Mouse (Mus musculus) neutrophil, adult 5-6 weeks (primary cell): ENCODE data around the gene Sppl3. TPM values are rescaled to one million over a fixed set of nuclear protein-coding genes. Genes with fewer than 3 reads are reported as not detected.
A peak's percentile ranks its signal among the peaks of the same experiment; 100 is the strongest.
"Not testable (repeated sequence)": the region's sequence is repeated elsewhere in the genome, so short reads cannot be mapped to it uniquely, and the experiment has no call there.

Source experiments
- ATAC-seq: fragments of 151-379, 151-347 bp; 2 replicates; pipeline ENCODE4 v1.8.0; 2017; ENCODE audit warnings: mild to moderate bottlenecking, moderate TSS enrichment; ENCODE audit not compliant: insufficient number of reproducible peaks, poor library complexity, low FRiP score, severe bottlenecking; ENCODE audit errors: extremely low read depth
- total RNA-seq: library from RNA; stranded (forward); fragments of 200-1000 nt; gene quantifications from 2 replicates; pipeline ENCODE4 v1.2.3, GENCODE M21; 2017

Sppl3 gene
- total RNA-seq, 1 experiment from 2014 or later, result 34.7 TPM

DNA sequence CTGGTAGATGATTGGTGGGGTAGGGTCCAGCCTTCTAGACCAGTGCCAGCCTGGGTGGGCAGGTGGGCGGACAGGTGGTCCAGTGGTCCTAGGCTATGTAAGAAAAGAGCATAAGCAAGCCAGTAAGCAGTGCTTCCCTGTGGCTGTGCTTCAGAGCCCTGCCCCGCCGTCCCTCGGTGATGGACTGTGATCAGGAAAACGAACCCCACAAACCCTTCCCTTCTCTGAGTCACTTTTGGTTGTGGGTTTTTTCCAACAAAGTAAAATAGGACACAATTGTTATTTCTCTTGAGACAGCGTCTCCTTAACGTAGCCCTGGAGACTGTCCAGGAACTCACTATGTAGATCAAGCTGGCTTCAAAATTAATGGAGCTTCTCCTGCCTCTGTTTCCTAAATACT lies 52.5 kb downstream of the Sppl3 start:
- ATAC-seq, result no peak

DNA sequence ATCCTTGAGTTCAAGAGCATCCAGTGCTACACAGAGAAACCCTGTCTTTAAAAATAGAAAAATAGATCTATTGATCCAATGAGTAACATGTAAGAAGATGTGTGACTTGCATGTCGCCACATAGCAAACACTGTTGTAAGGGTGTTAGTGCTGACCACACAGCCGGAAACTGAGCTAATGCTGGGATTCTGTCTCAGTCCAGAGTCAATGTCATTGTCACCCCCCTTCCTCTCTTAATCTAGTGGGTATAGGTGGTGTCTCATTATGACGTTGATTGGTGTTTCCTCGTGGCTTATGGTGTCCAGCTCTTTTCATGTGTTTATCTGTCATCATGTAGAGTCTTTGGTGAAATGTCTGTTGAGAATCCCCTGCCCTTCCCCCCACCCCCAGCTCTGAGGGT lies 55.3 kb downstream of the Sppl3 start:
- ATAC-seq, result no peak

DNA sequence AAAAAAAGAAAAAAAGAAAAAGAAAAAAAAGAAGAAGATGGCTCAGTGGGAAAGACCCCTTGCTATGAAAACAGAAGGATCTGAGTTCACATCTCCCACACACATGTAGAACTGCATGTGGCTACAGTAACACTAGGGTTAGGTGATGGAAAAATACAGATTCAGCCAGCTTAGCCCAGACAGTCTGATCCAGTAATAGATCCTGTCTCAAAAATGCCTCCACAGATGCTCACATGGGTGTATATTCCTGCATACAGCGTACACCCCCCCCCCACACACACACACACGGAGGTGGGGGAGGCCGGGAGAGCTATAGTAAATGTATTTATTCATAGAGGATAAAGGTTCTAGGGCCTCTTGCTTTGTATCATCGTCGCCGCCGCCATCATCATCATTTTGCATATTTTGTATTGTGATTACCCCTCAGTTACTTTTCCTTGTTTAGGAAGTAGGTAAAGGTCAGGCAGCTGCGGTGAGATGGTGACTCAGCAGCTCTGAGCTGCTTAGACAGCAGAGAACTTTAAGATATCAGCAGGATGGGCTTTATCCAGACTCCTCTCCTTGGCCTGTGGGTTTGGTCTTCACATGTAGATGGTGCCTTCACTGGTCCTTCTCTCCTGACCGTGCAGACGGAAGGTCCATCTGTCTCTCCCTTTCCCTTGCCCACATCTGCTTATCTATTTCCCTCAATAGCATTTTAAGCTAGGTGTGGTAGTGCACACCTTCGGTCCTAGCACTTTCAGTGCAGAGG lies 57.9 kb downstream of the Sppl3 start:
- ATAC-seq, result no peak

DNA sequence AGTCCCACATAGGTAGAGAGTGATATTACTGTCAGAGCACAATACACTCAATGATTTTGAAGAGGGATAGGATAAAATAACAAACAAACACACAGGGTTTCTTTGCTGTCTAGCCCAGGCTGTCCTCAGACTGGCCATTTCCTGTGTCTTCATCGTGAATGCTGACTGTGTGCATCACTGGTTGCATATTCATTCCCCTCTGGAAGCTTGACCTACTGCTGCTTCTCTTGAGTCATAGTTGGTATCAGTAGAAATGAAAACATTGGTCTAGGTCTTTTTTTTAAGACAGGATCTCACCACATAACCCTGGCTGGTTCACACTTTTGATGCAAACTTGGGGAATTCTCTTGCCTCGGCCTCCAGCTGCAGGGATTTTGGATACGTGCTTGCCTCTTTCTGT lies 58.7 kb downstream of the Sppl3 start:
- no peak for ATAC-seq

DNA sequence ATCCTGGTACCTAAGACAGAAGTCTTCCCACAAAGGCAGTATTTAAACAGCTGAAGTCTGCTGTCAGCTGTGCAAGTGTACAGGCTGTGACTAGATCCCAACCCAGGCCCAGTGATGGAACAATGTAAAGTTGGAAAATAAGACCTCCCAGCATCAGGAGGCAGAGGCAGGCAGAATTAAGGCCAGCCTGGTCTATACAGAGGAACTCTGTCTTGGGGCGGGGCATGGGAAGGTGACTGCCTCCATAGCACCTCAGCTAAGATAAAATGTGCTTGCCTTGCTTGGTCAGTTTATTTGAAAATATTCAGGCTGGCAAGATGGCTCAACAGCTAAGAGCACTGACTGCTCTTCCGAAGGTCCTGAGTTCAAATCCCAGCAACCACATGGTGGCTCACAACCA lies 59.5 kb downstream of the Sppl3 start:
- ATAC-seq, result no peak

DNA sequence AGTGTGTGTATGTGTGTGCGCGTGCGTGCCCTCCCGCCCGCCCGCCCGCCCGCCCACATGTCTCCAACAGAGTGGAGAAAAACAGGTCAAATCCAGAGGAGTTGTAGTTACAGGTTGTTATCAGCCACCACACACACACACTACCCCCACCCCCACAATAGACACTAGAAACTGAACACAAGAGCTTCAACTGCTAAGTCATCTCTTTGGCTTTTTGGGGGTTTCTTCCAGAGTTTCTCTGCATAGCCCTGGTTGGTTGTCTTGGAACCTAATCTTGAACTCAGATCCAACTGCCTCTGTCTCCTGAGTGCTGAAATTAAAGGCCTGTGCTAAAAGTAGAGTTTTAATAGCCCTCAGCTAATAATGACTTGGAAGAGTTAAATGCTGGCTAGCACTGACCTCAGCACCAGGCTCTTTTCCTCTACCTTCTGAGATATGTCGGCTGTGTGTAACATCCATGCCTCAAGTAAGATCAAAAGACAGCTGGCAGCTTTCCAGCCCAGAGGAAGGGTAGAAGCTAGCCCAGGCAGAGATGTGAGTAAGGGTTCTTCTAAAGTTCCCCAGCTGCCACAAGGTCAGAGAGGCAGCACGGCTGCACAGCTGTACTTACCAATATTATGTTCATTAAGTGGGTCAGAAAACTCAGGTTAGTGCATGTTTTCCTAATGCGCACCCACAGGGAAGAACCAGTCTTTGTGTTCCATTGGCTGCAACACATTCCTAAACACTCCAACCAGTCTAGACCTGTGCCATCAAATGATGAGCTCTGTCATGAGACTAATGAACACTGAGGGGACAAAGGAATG lies 60.4 kb downstream of the Sppl3 start:
- ATAC-seq, result no peak

DNA sequence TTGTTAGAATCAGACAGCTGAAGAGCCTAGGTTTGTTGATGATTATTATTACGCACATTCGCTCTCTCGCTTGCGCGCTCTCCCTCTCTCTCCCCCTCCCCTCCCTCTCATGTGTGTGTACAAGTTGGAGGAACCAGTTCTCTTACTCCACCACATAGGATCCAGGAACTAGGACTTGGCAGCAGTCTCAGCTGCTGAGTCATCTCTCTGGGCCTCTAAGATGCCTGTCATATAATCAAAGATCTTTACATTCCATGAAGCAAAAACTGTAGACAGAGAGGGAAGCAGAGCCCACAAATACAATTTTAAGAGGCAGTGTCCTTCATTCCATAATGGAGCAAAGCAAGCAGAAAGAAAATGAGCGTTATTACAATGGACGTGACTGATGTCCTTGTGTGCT lies 61.2 kb downstream of the Sppl3 start:
- peak; percentile 34; the same call in 1 of the 2 replicates for ATAC-seq

DNA sequence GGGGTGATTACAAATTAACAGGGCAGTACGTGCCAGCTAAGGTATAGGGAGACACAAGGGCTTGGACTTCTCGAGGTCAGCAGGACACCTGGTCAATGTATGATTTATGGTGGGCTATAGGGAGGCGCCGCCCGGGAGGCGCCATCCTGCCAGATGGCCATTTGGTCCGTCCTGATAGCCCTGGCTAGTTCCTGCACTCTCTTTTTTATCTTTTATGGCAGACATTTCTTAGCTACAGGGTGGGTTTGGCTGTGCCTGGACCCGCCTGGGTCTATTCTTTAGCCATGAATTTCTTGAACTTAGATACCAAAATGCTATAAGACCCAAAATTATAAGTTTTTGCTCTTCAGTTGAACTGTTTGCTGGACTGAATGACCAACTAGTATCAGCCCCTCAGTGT lies 62.4 kb downstream of the Sppl3 start:
- ATAC-seq, result not testable (repeated sequence)

DNA sequence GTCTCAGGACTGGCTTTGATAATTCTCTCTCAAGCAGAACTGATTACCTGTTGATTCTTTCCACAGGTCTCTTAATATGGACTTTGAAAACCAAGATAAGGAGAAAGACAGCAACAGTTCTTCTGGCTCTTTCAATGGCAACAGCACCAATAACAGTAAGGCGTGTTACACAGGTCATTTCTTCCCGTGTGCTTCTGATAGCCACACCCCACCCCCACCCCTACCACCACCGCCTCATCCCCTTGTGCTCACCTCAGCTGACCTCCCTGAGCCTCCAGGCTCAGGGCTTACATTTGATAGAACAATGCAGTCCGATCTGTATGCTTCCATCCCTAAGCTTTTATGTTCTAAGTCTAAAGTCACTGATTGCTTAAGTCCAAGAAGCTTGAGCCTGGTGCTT lies 63.8 kb downstream of the Sppl3 start:
- no peak for ATAC-seq

DNA sequence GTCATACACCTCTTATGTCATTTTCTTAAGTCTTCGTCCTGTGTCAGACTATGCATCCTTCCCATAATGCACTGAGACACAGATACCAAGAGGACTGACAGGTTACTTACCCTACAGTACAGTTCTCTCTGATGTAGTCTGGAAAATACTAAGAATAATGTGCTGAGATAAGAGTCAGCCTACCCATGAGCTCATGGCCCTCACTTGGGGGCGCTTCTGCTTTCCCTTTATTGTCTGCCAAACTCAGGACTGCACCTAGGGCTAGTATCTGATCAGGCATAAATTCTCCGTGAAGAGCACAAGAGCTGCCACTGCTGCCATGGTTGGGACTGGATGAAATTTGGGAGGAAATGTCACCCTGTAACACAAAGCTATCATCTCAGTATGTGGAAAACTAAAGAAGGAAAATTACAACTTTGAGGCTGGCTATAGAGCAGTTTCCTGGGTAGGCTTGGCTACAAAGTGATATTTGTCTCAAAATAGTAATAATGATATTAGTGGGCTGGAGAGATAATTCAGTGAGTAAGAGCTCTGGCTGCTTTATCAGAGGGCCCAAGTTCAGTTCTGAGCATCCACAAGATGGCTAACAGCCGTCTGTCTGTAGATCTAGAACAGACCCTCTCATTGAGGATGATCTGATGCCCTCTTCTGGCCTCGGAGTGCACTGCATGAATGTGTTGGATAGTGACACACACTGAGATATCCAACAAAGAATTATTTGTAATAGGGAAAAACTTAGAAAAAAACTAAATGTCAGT lies 65.4 kb downstream of the Sppl3 start:
- ATAC-seq, result peak; percentile 74

DNA sequence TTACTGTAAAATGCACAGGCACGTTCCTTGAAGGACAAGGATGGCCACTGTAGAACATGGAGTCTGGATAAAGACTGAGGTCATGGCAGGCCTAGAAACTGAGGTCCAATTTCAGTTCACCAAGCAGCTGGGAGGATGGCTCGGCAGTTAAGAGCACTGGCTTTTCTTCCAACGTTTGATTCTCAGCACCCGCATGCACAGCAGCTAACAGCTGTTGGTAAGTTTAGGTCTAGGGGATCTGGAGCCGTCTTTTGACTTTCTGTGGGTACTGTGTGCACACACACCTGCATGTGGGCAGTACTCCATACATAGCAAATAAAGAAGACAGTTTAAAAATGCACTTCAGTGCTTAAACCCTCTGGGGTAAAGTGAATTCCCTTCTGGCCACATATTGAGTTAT lies 70.7 kb downstream of the Sppl3 start:
- no peak for ATAC-seq

DNA sequence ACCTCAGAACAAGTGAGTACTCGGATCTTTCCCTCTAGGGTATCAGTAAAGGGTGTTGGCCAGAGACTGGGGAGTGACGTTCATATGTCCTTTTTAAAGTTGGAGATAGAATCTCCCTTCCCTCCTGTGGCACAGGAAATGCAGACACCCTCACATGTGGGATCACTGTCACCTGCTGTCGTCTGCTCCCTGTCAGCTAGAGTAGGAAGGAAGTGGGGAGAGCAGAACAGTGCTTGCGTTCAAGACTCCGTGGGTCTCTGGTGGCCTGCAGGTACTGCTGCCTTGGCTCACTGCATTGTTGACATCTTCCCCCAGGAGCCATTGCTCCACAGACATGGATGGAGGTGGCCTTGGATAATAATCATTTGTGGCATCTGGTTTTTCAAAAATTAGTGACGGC lies 72.6 kb downstream of the Sppl3 start:
- no peak for ATAC-seq

DNA sequence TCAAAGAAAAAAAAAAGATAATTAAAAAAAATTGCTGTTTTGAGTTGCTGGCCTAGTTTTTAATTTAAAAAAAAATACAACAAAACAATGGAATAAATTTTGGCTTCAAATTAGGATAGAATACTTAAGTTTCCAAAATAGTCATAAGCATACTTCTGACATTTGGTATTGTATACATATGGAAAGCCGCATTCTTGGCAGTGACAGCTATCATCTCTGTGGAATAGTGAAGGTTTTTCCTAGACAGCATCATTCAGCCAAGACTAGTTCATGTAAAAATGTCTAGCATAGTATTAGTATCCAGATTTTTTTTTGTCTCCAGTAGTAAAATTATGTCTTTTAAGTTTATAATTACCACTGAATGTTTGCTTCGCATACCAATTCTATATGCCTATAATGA lies 74.7 kb downstream of the Sppl3 start:
- no peak for ATAC-seq

DNA sequence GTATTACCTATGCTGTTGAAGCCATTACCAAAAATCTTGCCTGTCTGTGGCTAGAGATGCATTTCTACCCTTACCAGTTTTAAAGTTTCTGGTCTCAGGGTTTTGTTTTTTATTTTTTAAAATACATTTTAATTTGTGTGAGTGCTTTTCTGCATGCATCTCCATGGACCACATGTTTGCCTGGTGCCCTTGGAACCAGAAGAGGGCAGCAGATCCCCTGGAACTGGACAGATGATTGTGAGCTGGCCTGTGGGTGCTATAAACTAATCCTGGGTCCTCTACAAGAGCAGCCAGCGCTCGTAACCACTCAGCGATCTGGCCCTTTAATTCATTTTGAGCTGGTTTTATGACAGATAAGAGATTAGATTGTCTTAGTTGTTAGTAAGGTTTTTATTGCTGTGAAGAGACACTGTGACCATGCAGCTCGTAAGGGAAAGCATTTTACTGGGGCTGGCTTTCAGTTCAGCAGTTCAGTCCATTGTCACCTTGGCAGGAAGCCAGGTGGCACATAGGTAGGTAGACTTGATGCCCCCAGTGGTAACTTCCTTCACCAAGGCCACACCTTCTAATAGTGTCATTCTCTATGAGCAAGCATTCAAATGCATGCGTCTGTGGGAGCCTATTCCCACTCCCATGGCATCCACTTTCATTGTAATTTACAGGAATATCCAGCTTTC lies 78.8 kb downstream of the Sppl3 start:
- ATAC-seq, result no peak

DNA sequence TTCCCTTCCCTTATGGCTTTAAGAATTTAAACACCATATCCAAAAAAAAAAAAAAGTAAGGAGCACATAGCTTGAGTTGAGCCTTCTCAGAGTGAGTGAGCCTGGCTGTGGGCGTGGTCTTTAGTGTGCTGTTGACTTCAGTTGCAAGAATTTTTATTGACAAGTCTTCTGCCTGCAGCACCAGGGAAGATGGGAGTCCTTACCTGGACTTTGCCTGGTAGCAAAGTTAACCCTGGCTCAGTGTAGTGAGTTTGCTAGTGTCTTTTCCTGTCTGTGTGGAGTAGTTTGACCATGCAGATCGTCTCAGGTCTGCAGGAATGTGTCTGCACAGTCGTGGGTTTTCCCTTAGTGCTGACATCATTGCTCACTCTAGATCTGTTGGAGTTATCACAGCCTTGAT lies 80.1 kb downstream of the Sppl3 start:
- no peak for ATAC-seq

DNA sequence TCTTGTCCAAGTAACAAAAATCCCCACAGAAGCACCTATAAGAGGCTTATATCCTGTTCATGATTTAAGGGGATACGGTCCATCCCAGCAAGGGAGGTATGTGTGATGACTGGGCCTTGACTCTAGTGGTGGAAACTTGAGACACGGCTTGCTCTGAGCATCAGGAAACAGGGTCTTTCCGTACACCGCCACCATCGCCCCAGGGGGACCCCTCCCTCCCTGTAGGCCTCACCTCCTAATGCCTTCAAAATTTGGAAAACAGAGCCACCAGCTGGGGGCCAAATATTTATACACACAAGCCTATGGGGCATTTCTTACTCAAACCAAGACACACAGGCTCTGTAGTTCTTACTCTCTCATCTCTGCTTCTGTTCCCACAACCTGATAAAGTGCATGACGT lies 80.8 kb downstream of the Sppl3 start:
- ATAC-seq, result no peak

DNA sequence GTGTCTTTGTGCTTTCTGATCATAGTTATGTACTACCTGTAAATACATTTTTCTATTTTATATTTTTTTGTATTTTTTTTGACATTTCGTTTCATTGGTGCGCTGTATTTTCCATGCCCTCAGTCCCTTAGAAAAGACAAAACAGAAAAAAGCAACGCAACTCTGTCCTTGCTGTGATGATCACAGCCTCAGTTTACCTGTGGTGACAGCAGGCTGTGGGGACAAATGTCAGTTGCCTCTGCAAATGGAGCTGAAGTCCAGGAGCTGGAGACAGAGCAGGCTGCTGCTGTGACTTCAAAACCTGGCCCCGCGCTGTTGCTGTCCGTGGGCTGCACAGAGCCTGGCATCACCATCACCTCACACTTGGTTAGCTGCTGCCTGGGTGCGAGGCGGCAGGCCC lies 87.3 kb downstream of the Sppl3 start, which contains the start of gene Gm10401:
Gene Gm10401 (minus strand): TSS at position 101 of the 400 bp plus-strand sequence.
- no peak for ATAC-seq

DNA sequence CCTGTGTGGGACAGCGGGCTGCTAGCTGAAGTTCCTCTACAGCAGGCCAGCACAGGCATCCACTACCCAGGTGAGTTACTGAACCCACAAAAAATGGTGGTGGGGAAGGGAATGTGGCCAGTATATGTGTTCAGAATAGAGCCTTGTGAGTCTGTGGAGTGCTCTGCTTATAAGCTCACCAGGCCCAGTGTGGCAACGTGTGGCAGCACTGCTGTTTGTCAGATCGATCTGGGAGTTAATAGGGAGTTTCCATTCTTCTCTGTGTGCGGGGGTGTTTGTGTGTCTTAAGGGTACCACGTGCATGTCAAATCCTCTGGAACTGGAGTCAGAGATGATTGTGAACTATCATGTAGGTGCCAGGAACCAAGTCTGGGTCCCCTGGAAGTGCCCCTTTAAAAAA lies 88.6 kb downstream of the Sppl3 start:
- ATAC-seq, result no peak

DNA sequence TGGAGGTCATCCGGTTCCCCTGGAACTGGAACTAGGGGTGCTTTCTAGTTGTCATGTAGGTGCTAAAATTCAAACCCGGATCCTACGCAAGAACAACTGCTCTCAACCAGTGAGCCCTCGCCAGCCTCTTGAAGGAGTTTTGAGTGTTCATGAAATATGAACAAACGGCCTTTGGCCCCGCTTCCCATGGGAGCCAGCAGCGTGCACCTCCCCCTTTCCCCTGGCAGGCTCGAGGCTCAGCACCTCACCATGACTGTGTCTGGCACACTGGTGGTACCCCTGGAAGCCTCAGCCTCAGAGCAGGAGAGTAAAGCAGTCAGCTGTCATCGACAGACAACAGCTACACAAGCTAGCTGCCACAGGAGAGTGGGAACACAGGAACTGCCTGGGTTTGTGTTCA lies 89.1 kb downstream of the Sppl3 start:
- no peak for ATAC-seq
